Mouse (Mus musculus): ENCODE data around the gene Gipc1.

DNA sequence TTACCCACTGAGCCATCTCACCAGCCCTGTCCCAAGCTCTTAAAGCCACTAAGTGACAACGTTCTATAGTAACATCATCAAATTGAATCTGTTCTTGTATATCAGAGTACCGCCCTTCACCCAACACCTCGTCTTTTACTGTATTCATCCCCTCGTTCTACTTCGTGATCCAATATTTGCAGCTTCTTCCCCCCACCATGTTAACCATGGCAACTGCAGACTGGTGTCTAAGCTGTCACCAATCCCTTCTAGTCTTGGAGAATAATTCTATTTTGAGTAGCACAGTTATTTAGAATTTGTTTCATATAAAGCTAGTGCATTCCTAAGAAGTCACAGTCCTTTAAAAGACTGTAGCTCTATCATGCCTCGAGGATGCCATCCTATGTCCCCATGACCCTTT lies 36.8 kb downstream of the Gipc1 start:
- TF ChIP-seq CTCF (IDR thresholded peaks at IDR 0.05; ENCODE audit: control insufficient read depth, insufficient read depth, insufficient replicate concordance, low read depth, low read length), result no peak
- TF ChIP-seq POLR2A (IDR thresholded peaks at IDR 0.05; ENCODE audit: control insufficient read depth, low read depth, low read length), result no peak
